Mouse (Mus musculus) ovary, adult 18-20 months (tissue): ENCODE measurements around the gene Popdc2.
"Not testable (repeated sequence)": the region's sequence is repeated elsewhere in the genome, so short reads cannot be mapped to it uniquely, and the experiment has no call there.

Experiments
- DNase-seq: peaks from one replicate; pipeline ENCODE4 v3.0.0; 2022; ENCODE audit warnings: low spot score, mixed read lengths

Popdc2 gene

DNA sequence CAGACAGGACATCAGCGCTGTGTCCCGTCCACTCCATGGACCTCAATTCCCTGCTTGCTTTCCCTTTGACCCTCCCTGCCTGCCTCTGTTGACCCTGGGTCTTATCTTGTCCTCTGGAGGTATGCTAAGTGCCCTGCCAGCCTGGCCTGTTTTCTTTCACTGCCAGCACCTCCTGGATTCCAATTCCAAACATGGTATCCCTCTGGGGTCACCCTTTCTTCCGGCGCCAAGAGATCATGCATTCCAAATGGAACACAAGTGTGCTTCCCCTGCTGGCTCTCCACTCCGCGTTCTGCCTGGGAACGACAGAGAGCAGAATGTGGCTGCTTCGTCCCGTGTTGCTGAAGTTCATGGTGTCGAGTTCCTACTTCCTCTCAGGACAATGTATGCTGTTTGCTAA, at the start of gene Popdc2:
TSS of gene Popdc2 (plus strand) at position 277 of the 400 bp plus-strand sequence.
- peak; percentile 32 for DNase-seq

DNA sequence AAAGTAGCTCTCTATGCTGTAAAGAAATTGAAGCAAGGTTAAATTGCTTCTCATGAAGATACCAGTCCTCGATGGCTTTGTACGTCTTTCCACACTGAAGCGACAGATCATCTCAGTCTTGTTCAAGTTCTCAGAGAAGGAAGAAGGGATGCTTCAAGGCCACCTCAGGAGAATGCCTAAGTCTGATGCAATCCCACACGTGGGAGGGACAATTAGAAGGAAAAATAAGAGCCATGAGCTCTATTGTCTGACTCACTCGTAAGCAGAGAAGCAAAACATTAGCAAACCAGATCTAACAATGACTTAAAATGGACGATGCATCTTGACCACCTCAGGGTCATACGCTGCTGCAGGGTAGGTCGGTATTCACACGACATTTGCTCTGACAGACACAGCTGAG, 43.5 kb upstream of the Popdc2 start:
- no peak for DNase-seq

DNA sequence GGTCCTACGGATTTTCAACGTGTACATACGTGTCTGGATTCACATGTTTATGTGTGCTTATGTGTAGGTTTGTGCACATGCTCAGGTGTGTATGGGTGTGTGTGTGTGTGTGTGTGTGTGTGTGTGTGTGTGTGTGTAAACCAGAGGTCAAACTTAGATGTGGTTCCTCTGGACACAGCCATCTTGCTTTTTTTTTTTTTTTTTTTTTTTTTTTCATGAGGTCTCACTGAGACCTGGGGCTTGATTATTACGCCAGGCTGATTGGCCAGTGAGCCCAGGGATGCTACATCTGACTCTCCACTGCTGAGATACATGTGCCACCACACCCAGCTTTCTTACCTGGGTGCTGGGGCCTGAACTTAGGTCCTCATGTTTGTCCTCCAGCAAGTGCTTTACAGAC, 42.9 kb upstream of the Popdc2 start:
- no peak for DNase-seq

DNA sequence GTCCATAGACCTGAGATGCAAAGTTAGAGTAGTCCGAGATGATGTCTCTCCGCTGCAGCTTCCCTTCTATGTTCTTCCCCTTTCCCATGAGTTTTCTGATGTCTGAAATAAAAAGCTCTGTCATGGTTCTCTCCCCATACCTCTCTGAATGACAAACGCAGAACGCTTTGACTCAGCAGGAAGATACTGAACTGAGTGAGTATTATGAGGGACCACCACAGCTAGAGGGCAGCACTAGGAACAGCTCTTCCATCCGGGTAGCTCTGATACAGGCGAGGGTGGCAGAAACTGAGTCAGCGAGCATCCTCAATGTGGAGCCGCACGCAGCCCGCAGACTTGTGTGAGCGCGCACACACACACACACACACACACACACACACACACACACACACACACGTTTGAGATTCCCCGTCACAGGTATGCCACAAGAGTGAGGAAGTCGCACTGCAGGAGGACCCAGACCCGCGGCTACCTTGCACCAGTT, 40.5 kb upstream of the Popdc2 start:
- DNase-seq = no peak

DNA sequence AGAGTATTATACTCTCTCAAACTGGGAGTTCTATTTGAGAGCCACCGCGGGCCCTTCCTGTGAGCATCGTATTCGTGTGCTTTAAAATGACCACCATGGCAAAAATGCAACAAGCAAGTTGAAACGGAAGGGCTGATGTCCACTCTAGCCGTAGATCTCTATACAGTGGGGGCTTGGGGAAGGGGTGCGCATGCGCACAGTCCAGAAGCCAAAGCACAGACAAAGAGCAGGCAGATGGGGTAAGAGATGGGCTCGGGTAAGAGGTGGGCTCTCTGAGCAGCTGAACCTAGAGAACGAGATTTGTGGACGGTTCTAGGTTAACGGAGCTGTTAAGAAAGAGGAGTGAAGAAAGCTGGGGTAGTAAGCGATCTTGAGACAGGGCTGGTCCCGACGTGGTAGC, 37.7 kb upstream of the Popdc2 start:
- DNase-seq = no peak

DNA sequence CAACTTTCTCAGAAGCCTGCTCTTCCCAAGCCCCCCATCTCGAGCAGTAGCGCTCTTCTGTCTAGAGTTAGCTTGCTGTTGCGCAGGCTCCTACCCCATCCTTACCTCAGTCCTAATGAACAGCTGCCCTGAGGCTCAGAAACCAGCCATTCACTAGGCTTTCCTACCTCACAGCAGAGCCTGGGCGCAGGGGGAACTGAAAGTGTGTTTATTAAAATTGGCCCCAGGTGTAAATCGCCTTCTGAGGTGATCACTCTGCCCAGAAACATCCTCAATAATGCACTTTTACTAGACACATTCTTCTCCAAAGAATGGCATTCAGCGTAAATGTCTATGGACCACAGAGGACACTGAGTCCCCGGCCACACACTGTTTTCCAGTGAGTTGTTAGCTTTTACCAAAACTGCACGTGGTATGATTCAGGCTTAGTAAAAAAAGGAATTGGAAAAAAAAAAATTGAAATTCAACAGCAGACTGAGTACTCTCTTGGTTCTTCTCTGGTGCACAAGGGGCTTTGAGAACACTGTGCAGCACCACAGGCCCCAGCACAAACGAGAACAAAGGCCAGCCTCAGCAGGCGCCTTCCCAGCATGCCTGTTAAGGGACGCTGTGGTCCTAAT, 35.1 kb upstream of the Popdc2 start:
- DNase-seq = no peak

DNA sequence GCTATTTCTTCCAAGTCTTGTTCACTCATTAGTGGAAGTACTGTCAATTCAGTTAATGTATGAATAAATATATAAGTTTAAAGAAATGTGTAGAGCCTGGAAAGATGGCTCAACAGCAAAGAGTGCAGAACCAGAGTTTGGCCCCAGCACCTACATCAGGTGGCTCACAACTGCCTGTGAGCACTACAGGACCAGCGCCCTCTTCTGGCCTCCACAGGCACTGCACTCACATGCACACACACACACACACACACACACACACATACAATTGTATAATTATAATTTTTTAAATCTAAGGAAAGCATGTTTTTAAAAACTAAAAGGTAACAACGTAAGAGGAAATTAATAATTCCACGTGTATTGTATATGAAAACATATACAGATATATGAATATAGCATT, 32.7 kb upstream of the Popdc2 start:
- DNase-seq = no peak

DNA sequence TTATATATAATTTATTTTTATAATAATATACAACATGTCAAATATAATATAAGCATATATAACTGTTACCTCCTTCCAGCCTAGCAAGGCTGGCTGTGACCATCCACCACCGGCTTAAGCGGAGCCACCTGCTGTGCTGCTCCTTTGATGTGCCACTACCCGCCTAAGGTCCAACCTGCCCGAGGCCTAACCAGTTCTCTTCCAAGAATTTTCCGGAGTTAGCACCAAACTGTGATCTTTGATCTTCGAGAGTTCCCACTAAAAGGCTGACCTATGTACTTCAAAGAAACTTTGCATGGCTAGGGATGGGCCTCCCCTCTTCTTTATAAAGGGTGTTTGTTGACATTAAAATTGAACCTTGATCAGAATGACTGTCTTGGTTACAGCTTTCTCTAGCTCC, 27.6 kb upstream of the Popdc2 start:
- DNase-seq = no peak

DNA sequence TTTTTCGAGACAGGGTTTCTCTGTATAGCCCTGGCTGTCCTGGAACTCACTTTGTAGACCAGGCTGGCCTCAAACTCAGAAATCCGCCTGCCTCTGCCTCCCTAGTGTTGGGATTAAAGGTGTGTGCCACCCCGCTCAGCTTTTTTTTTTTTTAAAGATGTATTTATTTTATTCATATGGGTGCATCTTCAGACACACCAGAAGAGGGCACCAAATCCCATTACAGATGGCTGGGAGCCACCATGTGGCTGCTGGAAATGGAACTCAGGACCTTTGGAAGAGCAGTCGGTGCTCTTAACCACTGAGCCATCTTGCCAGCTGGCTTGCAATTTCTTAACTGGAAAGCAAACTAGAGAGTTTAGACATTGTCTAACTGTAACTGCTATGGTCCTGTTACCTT, 23.9 kb upstream of the Popdc2 start:
- not testable (repeated sequence) for DNase-seq

DNA sequence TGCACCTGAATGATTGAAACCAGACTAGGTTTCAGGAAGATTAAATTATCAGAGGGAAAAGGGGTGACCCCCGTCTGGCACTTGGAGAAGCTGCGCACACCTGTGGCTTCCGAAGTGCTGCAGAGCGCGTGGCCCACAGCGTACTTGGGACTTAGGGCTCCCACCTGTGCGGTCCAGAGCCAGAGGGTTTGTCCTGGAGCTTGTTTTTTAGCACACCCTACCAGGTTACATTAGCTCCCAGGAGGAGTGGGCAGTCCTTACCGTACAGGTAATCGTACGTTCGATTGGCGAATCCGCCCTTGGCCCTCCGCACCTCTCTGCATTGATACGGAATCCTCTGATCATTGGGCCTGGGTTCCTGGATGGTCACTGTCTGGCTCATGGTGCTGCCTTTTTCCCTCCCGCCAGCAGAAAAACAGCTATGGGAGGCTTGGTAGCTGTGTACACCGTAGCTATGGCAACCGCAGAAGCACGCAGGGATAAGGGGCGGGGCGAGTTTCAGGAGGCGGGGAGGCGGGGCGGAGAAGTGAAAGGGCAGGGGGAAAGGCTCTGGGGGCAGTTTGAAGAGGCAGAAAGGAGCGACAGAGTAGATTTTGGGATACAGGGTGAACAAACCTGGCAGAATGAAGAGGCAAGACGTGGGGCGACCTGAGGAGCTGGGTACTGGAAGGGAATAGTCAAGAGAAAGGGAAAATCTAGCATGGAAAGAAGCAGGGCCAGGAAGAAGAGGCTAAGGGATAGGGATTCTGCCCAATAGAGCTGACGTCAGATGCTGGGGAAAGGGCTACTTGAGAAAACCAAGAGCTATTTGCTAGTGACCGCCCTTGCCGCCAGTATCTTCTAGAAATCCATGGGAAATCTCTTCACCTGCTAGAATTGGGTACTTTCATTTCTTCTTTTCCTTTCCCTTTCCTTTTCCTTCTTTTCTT, 20.3 kb upstream of the Popdc2 start, which contains the start of gene Maats1:
TSS of gene Maats1 (minus strand) at position 748 of the 929 bp plus-strand sequence.
- peak; percentile 61 for DNase-seq

DNA sequence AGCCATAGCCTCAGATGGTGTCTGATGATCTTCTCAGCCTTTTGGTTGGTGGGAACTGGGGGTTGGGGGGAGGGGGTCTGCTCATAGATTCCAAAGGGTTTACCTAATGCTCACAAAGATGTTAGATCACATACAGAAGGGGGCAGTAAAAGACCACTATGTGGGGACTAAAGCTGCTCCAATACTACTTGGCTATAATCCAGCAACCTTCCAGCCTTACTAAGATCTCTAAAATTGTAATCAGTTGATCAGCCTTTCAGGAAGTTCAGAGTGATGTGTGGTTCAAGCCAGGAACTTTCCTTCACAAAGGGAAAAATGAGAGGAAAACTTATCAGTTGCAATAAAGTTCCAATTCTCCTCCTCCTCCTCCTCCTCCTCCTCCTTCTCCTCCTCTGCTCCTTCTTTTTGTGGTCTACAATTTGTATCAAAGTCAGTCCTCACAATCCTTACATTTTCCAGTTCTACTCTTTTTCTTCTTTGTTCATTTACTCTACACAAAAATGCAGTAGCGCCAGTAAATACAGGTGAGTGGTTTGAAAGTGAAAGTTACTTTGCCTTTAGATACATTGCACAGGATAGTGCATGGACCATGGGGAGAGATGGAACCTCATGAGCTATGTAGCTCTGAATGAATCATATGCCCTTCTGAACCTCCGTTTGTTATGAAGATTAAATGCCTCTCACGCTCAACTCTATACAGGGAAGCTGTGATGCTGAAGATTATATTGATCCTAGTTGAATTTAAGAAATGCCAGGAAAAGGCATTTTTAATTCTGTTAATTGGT, 16.9 kb upstream of the Popdc2 start:
- no peak for DNase-seq

DNA sequence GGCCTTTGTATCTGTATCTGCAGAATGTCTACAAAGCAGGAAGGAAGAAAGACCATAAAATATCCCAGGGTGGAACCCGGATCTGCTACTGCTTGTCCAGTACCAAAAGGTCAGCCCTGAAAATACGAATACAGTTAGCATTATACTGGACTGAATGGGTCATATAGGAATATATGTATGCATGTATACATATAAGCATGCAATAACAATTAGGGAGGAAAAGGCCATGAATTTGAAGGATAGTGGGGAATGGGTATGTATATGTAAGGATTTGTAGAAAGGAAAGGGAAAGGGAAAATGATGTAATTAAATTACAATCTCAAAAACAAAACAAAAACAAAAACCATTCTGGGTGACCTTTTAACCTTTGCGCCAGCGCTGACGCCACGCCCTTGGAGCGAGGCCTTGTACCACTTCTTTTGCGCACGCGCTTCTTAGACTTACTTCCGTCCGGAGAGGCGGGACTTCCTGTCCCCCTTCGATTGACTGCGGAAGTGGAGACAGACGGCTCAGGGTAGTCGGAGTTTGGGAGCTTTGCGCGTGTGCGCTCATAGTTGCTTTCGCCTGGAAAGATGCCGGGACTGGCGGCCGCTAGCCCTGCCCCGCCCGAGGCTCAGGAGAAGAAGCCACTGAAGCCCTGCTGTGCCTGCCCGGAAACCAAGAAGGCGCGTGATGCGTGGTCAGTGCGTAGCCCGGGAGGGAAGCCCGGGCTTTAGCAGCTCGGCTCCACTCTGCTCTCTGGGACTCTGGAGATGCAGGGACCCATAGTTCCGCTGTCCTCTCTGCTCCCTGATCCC, 15.3 kb upstream of the Popdc2 start, which contains the start of the genes Cox17 and Gm21987:
TSS of gene Cox17 (plus strand) at position 463 of the 797 bp plus-strand sequence.
TSS of gene Gm21987 (plus strand) at position 512 of the 797 bp plus-strand sequence.
- DNase-seq = peak; percentile 89

DNA sequence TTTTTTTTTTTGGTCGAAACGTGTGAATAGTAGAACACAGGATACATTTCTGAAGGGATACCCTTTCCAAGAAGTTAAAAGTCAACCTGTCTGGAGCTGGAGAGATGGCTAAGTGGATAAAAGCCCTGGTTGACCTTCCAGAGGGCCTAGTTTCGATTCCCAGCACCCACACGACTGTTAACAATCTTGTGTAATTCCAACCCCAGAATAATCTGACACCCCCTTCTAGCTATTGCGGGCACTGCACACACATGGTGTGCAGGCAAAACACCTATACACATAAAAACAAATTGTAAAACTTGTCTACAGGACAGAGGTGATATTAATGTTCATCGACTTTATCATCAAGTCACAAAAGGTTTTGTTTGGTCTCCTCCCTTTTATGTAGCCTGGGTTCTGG, 14.4 kb upstream of the Popdc2 start:
- DNase-seq = no peak

DNA sequence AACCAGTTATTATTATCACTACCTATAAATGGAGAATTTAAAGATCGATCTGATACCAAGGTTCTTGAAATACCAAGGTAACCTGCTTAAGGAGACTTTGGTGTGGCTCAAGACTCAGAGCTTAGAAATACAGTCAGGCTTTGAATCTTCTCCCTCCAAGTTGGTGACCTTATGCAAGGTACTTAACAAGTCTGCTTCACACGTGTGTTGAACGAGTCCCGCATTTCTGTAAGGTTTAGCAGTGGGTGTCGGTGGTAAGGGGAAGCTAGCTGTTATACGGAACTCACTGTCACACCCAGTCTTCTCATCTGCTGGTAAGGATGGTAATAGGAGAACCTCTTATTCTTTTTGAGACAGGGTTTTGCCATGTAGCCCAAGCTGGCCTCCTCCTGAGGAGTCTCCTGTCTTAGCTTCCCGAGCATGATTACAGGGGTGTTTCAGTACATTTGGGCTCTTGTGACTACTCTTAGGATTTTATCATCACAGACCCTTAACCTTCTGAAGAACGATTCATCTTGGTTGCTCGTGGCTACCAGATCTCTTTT, 13.7 kb upstream of the Popdc2 start:
- no peak for DNase-seq

DNA sequence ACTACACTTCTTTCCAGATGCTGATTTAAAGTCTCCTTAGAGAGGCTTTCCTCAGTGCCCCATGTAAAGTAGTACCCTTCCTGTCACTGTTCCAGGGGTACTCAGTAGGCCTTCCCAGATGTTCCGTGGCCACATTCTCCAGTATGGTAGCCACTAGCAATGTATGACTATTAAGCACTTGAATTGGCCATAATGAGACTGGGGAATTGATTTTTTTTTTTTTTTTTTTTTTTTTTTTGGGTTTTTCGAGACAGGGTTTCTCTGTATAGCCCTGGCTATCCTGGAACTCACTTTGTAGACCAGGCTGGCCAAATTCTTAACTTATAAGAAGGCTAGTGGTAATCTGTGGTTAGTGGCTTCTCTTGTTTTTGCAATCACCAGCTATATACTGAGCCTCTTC, 12.1 kb upstream of the Popdc2 start:
- DNase-seq = no peak

DNA sequence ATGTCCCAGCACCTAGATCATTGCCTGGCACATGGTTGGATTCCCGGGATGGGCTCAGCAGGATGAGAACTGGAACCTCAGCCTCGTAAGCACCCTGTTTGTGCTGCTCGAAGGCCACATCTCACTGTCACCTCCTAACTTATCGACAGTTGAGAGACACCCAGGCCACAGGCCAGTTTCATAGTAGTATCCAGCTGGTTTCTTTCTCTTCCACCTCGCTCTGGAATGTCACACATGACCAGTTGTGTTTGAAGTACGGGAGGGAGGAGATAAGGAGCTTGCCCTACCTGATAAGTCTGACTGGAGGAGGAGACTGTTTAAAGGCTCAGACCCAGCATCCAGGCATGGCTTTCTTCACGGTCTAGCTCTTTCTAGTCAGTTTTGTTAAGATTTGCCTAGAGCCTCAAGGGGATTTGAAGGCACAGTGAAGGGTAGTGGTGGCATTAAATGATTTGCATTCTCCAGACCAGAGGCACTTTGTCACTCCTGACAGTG, 11.6 kb upstream of the Popdc2 start:
- no peak for DNase-seq

DNA sequence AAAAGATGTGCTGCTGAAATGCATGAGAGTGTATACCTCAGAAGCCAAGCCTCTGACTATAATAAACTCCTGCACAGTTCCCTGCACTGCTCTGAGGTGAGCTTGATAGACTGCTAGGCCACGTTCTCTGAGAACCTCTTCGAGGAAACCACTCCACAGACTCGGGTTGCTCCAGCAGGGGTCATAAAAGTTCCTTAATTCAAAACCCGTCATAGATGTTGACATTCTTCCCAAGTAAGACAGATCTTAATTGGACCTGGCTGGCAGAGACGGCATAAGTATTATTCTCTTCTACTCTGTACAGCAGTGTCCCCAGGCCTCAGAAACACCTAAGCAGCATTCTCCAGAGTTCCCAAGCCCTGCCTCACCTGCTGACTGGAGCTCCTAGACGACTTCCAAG, 11.1 kb upstream of the Popdc2 start:
- no peak for DNase-seq

DNA sequence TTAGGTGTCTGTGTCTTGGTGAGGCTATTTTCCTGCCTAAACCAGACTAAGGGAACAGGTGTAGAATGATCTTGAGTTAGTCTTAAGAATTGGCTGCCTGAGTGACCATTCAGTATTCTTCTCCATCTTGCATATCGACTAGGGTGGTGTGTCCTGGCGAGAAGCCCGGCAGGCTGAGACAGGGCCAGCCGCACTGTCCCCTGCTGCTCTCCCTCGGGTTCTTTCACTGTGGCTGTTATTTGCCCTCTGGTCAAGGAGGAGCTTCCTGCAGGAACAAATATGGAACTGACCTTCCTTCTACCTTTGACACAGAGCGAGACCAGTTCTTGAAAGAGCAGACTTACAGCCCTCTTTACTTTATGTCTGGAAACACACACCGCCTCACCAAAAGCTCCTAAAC, 10.0 kb upstream of the Popdc2 start:
- no peak for DNase-seq

DNA sequence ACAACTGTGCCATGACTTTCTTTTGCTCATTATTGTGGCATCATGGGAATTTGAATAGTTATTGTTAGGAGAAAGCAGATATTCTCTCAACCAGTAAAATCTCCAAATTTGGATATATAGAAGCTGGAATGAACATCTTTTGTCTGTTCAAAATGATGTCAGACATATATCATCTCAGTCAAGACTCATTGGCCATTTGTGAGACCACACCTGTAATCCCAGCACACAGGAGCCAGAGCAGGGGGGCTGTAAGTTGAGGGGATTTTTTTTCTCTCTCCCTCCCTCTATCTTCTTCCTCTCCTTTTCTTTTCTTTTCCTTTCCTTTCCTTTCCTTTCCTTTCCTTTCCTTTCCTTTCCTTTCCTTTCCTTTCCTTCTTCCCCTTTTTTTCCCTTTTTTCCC, 9.2 kb upstream of the Popdc2 start:
- DNase-seq = no peak

DNA sequence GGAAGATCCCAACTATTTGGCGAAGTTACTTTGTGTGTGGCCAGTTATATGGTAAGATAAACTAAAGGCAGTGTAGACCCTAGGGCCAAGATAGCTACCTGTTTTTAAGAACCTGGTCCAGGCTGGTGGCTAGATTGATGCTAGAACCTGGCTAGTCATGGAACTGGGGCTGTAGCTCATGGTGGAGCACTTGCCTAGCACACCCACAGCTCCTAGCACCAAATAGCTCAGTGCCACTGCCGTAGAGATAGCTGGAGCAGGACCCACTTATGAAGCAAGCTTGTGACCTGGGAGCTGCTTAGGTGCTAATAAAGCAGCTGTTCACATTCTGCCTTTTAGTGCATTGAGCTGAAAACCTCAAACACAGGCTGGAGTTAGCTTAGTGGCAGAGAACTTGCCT, 8.4 kb upstream of the Popdc2 start:
- no peak for DNase-seq
